Mouse (Mus musculus) cortical plate, adult 2 months (tissue): ENCODE data around the gene Serp1. TPM values are rescaled to one million over a fixed set of nuclear protein-coding genes. Genes with fewer than 3 reads are reported as not detected.
A peak's percentile ranks its signal among the peaks of the same experiment; 100 is the strongest.

Experiments
- H3K27ac ChIP-seq: fragments of 200-500 bp; 2 replicates; pipeline ENCODE4 v1.5.1; 2012; ENCODE audit warnings: low read length, control low read depth, inconsistent platforms; ENCODE audit not compliant: insufficient read depth
- H3K4me1 ChIP-seq: fragments of 200-500 bp; 2 replicates; pipeline ENCODE4 v1.6.1; 2011; ENCODE audit warnings: low read length; ENCODE audit not compliant: control insufficient read depth, insufficient read depth
- H3K4me3 ChIP-seq: fragments of 200-500 bp; 2 replicates; pipeline ENCODE4 v1.5.1; 2011; ENCODE audit warnings: mild to moderate bottlenecking, low read length, control low read depth; ENCODE audit not compliant: insufficient read depth
- CTCF ChIP-seq: fragments of 200-500 bp; IDR thresholded peaks from 2 replicates; pipeline ENCODE4 v1.5.1; 2011; ENCODE audit warnings: mild to moderate bottlenecking, control low read depth, low read length; ENCODE audit not compliant: insufficient read depth; ENCODE audit errors: extremely low read depth
- POLR2A ChIP-seq: fragments of 200-500 bp; IDR thresholded peaks from 2 replicates; pipeline ENCODE4 v1.6.1; 2011; ENCODE audit warnings: mild to moderate bottlenecking, low read length, control low read depth; ENCODE audit not compliant: insufficient read depth; ENCODE audit errors: extremely low read depth
- polyA plus RNA-seq: library from polyadenylated mRNA; depleted of rRNA; stranded (reverse); fragments of >200 nt; gene quantifications from 2 replicates; pipeline ENCODE4 v1.2.3, GENCODE M21; 2012; rRNA removed

The Serp1 gene
- 21.1 and 21.9 TPM in 2 replicates for polyA plus RNA-seq

GRCm38 (mm10) chr3:58525652-58526407 lies at the start of gene Serp1, which contains the start of gene Eif2a:
Gene Serp1 (minus strand): TSS chr3:58525892.
Gene Eif2a (plus strand): TSS chr3:58525821.
- Histone ChIP-seq H3K27ac (peak within 1 kb of the TSS; percentile 89), H3K4me3 (peak within 1 kb of the TSS; percentile 87), H3K4me1 (no peaks in the 10 kb centered on the region)
- peak; percentile 77 for TF ChIP-seq POLR2A
- TF ChIP-seq CTCF, result no peak

- H3K4me3 ChIP-seq, result no peak overlapping the region
- H3K27ac ChIP-seq, result no peak overlapping the region
- H3K4me1 ChIP-seq, result no peaks in the 10 kb centered on the region
- TF ChIP-seq CTCF (no peak), POLR2A (no peak)
Measured at GRCm38 (mm10) chr3:58570821-58571220, 45.1 kb upstream of the Serp1 start.

GRCm38 (mm10) chr3:58561437-58561836 lies 35.7 kb upstream of the Serp1 start:
- TF ChIP-seq CTCF (no peak), POLR2A (no peak)
- no peaks in the 10 kb centered on the region for H3K4me1 ChIP-seq
- H3K27ac ChIP-seq, result no peak overlapping the region
- H3K4me3 ChIP-seq, result no peak overlapping the region

DNA sequence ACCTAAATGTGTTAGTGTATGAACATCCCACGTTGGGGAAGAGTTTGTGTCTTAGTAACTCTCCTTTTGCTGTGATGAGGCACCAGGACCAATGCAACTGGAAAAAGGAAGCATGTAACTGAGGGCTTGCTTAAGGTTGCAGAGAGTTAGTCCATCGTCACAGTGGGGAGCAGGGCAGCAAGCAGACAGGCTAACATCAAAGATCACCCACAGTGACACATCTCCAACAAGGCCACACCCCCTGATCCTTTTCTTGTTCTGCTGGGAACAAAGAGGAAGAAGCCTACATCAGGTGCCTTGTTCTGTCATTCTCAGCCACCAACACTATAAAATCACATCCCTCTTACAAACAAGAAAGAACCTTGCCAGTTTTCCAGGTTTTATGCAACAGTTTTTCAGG lies 34.2 kb upstream of the Serp1 start:
- no peaks in the 10 kb centered on the region for H3K4me1 ChIP-seq
- H3K27ac ChIP-seq, result no peak overlapping the region
- TF ChIP-seq CTCF (no peak), POLR2A (no peak)
- no peak overlapping the region for H3K4me3 ChIP-seq

- TF ChIP-seq CTCF (no peak), POLR2A (no peak)
Measured at GRCm38 (mm10) chr3:58556649-58557048, 31.0 kb upstream of the Serp1 start.

GRCm38 (mm10) chr3:58552001-58552811 lies 26.5 kb upstream of the Serp1 start:
- Histone ChIP-seq H3K27ac (no peak overlapping the region), H3K4me3 (no peak overlapping the region), H3K4me1 (no peaks in the 10 kb centered on the region)
- TF ChIP-seq POLR2A (no peak), CTCF (no peak)

More at GRCm38 (mm10) chr3:58556649-58557048, 31.0 kb upstream of the Serp1 start:
- H3K27ac ChIP-seq, result no peak overlapping the region
- no peaks in the 10 kb centered on the region for H3K4me1 ChIP-seq
- H3K4me3 ChIP-seq, result no peak overlapping the region

- TF ChIP-seq CTCF (no peak), POLR2A (no peak)
- no peaks in the 10 kb centered on the region for H3K4me1 ChIP-seq
- no peak overlapping the region for H3K4me3 ChIP-seq
Measured at GRCm38 (mm10) chr3:58536573-58536972, 10.9 kb upstream of the Serp1 start.

DNA sequence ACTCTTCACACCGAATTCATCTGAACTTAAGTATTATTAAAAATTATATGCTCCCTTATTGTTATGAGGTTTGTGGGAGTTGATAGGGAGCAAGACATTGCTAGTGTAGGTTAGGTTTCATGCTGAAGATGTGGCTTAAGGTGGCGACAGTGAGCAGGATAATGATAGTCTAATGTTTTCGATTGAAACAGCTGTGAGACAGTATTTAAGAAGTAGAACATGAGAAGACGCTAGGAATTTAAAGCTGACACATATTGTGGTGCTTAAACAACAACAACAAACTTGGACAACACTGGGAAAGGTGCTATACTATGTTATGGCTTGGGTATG lies 681 bp upstream of the Serp1 start:
- TF ChIP-seq POLR2A (no peak), CTCF (no peak)
- no peak overlapping the region for H3K27ac ChIP-seq

More at GRCm38 (mm10) chr3:58536573-58536972, 10.9 kb upstream of the Serp1 start:
- H3K27ac ChIP-seq, result no peak overlapping the region

GRCm38 (mm10) chr3:58525166-58525565 lies 526 bp downstream of the Serp1 start:
- Histone ChIP-seq H3K4me3 (peak overlapping the region; percentile 87), H3K27ac (peak overlapping the region; percentile 89), H3K4me1 (no peaks in the 10 kb centered on the region)
- TF ChIP-seq POLR2A (no peak), CTCF (no peak)

More for the DNA sequence above, 681 bp upstream of the Serp1 start:
- H3K4me3 ChIP-seq, result peak overlapping the region; percentile 87
- H3K4me1 ChIP-seq, result no peaks in the 10 kb centered on the region
